Mouse (Mus musculus) liver, postnatal 0 days (tissue): ENCODE results near the gene Odaph.
"Not testable (repeated sequence)": the region's sequence is repeated elsewhere in the genome, so short reads cannot be mapped to it uniquely, and the experiment has no call there.

ENCODE experiments used
- CTCF ChIP-seq: sonication (generic); IDR thresholded peaks from 2 replicates; pipeline ENCODE4 v1.5.1; 2016; ENCODE audit warnings: antibody characterized with exemption, low read depth
- EP300 ChIP-seq: IDR thresholded peaks from 2 replicates; pipeline ENCODE4 v1.6.1; 2016; ENCODE audit warnings: antibody characterized with exemption, low read depth, mild to moderate bottlenecking

DNA sequence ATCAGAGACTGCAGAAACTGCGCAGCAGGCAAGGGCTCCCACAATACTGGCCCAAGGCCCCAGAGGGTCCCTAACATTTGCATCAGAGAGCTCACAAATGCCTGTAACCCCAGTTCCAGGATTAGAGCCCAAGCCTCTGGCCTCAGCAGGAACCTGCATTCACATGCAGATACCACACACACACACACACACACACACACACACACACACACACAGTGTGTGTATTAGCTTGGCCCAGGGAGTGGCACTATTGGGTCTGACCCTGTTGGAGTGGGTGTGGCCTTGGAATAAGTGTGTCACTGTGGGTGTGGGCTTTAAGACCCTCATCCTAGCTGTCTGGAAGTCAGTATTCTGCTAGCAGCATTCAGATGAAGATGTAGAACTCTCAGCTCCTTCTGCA, 41.7 kb upstream of the Odaph start:
- TF ChIP-seq CTCF, EP300: not testable (repeated sequence)
